8 mouse cellular contexts compared by ENCODE assay signal in the genomic region with DNA sequence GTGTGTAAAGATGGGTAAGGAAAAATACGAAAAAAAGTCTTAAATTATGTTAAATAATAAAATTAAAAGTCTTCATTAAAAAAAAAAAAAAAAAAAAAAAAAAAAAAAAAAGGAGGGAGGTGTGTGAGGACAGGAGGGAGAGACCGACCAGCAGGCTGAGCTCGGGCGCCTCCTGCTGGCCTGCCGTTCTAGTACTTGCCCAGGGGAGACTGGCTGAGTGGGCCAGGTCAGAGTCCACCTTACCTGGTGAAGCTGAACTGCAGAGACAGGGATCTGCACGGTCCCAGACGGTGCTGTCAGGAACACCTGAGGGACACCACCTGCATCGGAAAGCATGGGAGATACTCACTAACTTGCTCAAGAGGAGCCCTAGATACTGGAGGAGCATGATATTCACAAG. TPM values are rescaled to one million over a fixed set of nuclear protein-coding genes. Genes with fewer than 3 reads are reported as not detected.
DNase-seq lines count a peak whose midpoint lies in the region; ATAC-seq and TF ChIP-seq lines count a peak whose summit lies in the region.

No protein-coding gene starts in this region.

- no peaks in the 10 kb centered on the region for H3K9me3 ChIP-seq in forebrain, embryonic 14.5 days (replicated peaks; ENCODE audit: control insufficient read depth, low read length)
- no peaks in the 10 kb centered on the region for H3K9me3 ChIP-seq in forebrain, embryonic 12.5 days
- H3K9me3 ChIP-seq in hindbrain, postnatal 0 days (ENCODE audit: low read length): no peaks in the 10 kb centered on the region

- 0 out of 2 replicates have a peak, but pooled peaks cover 3% of the 10 kb centered on the region for H3K27me3 ChIP-seq in forebrain, embryonic 14.5 days (replicated peaks; ENCODE audit: control insufficient read depth, insufficient read depth, low read length)
- H3K27me3 ChIP-seq in forebrain, embryonic 12.5 days: peaks cover 38% of the 10 kb centered on the region; the same call in 1 of the 2 replicates
- H3K27me3 ChIP-seq in hindbrain, postnatal 0 days (ENCODE audit: insufficient read depth, low read length): no peaks in the 10 kb centered on the region

- no peak overlapping the region for H3K4me3 ChIP-seq in forebrain, embryonic 14.5 days (ENCODE audit: low read depth, low read length)
- H3K4me3 ChIP-seq in forebrain, embryonic 12.5 days (replicated peaks): no peak overlapping the region
- H3K4me3 ChIP-seq in bone marrow, adult 2 months (replicated peaks; ENCODE audit: control insufficient read depth, low read depth, low read length): no peak overlapping the region
- no peak overlapping the region for H3K4me3 ChIP-seq in hindbrain, postnatal 0 days (ENCODE audit: low read length)

- TF ChIP-seq CTCF in bone marrow, adult 2 months (IDR thresholded peaks at IDR 0.05; ENCODE audit: control insufficient read depth, insufficient read depth, low read length): peak; percentile 67; the same call in 1 of the 2 replicates
- peak; percentile 68 for TF ChIP-seq CTCF in hindbrain, postnatal 0 days (IDR thresholded peaks at IDR 0.05; ENCODE audit: low read depth)

- peaks cover 47% of the 10 kb centered on the region for H3K36me3 ChIP-seq in forebrain, embryonic 14.5 days (ENCODE audit: control insufficient read depth, insufficient read depth, low read length)
- peaks cover 40% of the 10 kb centered on the region for H3K36me3 ChIP-seq in forebrain, embryonic 12.5 days (replicated peaks)
- peaks cover 36% of the 10 kb centered on the region for H3K36me3 ChIP-seq in hindbrain, postnatal 0 days (ENCODE audit: insufficient read depth, low read length)

- peaks cover 25% of the 10 kb centered on the region for H3K4me1 ChIP-seq in forebrain, embryonic 14.5 days (ENCODE audit: control insufficient read depth, insufficient read depth, low read length)
- peaks cover 36% of the 10 kb centered on the region for H3K4me1 ChIP-seq in forebrain, embryonic 12.5 days
- peaks cover 1% of the 10 kb centered on the region; the same call in 1 of the 2 replicates for H3K4me1 ChIP-seq in bone marrow, adult 2 months (ENCODE audit: control insufficient read depth, insufficient read depth, low read length)
- peaks cover 22% of the 10 kb centered on the region; the same call in 1 of the 2 replicates for H3K4me1 ChIP-seq in hindbrain, postnatal 0 days (ENCODE audit: insufficient read depth, low read length)

- no peak overlapping the region for H3K9ac ChIP-seq in forebrain, embryonic 14.5 days (ENCODE audit: low read length)
- no peak overlapping the region for H3K9ac ChIP-seq in forebrain, embryonic 12.5 days
- H3K9ac ChIP-seq in hindbrain, postnatal 0 days (replicated peaks; ENCODE audit: low read length): no peak overlapping the region

- WGBS in forebrain, embryonic 14.5 days: 20% methylated on average over 8 of the region's 8 CpGs
- 26% methylated on average over 8 of the region's 8 CpGs for WGBS in forebrain, embryonic 12.5 days
- WGBS in bone marrow, adult 2 months: 44% methylated on average over 8 of the region's 8 CpGs
- WGBS in hindbrain, postnatal 0 days: 25% methylated on average over 8 of the region's 8 CpGs

- peak; percentile 61 for DNase-seq in forebrain, embryonic 14.5 days (ENCODE audit: low spot score)
- peak; percentile 42 for DNase-seq in ovary, postnatal 14 days (ENCODE audit: low spot score)
- DNase-seq in ovary, adult 18-20 months (ENCODE audit: low spot score): no peak
- peak; percentile 69 for DNase-seq in hindbrain, postnatal 0 days (ENCODE audit: low spot score)
- DNase-seq in lung, postnatal 4 days: peak; percentile 68 to 69

- no peak overlapping the region for H3K27ac ChIP-seq in forebrain, embryonic 14.5 days (ENCODE audit: low read depth, low read length)
- H3K27ac ChIP-seq in forebrain, embryonic 12.5 days: no peak overlapping the region
- no peak overlapping the region for H3K27ac ChIP-seq in bone marrow, adult 2 months (ENCODE audit: control insufficient read depth, insufficient read depth, low read depth, low read length, poor library complexity)
- H3K27ac ChIP-seq in hindbrain, postnatal 0 days: no peak overlapping the region

- no peak for TF ChIP-seq POLR2A in bone marrow, adult 2 months (IDR thresholded peaks at IDR 0.05; ENCODE audit: borderline replicate concordance, control insufficient read depth, low read depth, low read length)

- H3K4me2 ChIP-seq in forebrain, embryonic 14.5 days (ENCODE audit: low read length): no peak overlapping the region
- no peak overlapping the region for H3K4me2 ChIP-seq in forebrain, embryonic 12.5 days
- H3K4me2 ChIP-seq in hindbrain, postnatal 0 days (ENCODE audit: low read depth, low read length): no peak overlapping the region

- no peak for ATAC-seq in forebrain, embryonic 14.5 days
- no peak for ATAC-seq in forebrain, embryonic 12.5 days (ENCODE audit: low FRiP score)
- ATAC-seq in hindbrain, postnatal 0 days: no peak
- no peak for ATAC-seq in frontal cortex, adult (ENCODE audit: low TSS enrichment)

RNA-seq across cellular contexts. Expression of gene Cul9, which starts 3.0 kb away (rescaled TPM):
- 7.6 and 10.8 TPM in 2 replicates for polyA plus RNA-seq in forebrain, embryonic 14.5 days (2014; fragmentation: Nextera tagmentation; extraction: Ambion mirVana)
- polyA plus RNA-seq in forebrain, embryonic 12.5 days (2016; fragmentation: Nextera tagmentation; extraction: Ambion mirVana): 9.8 and 11.3 TPM in 2 replicates
- polyA plus RNA-seq in bone marrow, adult 2 months (2011; ENCODE audit: insufficient read depth, insufficient read length, low replicate concordance, missing spikeins): 11.1 and 14.9 TPM in 2 replicates
- total RNA-seq in hindbrain, postnatal 0 days (2014; rRNA removed): 55.3 and 58.2 TPM in 2 replicates
- polyA plus RNA-seq in hindbrain, postnatal 0 days (2015; fragmentation: Nextera tagmentation; extraction: Ambion mirVana): 12.2 and 14.4 TPM in 2 replicates

RNA-seq across cellular contexts. Expression of gene Srf, which starts 6.8 kb away (rescaled TPM):
- 4.6 and 4.7 TPM in 2 replicates for polyA plus RNA-seq in forebrain, embryonic 14.5 days (2014; fragmentation: Nextera tagmentation; extraction: Ambion mirVana)
- polyA plus RNA-seq in forebrain, embryonic 12.5 days (2016; fragmentation: Nextera tagmentation; extraction: Ambion mirVana): 5.0 TPM in 2 replicates
- 14.6 and 17.4 TPM in 2 replicates for polyA plus RNA-seq in bone marrow, adult 2 months (2011; ENCODE audit: insufficient read depth, insufficient read length, low replicate concordance, missing spikeins)
- total RNA-seq in hindbrain, postnatal 0 days (2014; rRNA removed): 67.0 and 67.3 TPM in 2 replicates
- 3.0 and 3.8 TPM in 2 replicates for polyA plus RNA-seq in hindbrain, postnatal 0 days (2015; fragmentation: Nextera tagmentation; extraction: Ambion mirVana)

RNA-seq across cellular contexts. Expression of gene Dnph1, which starts 52.7 kb away (rescaled TPM):
- 33.0 and 41.6 TPM in 2 replicates for polyA plus RNA-seq in forebrain, embryonic 14.5 days (2014; fragmentation: Nextera tagmentation; extraction: Ambion mirVana)
- polyA plus RNA-seq in forebrain, embryonic 12.5 days (2016; fragmentation: Nextera tagmentation; extraction: Ambion mirVana): 68.3 and 71.7 TPM in 2 replicates
- polyA plus RNA-seq in bone marrow, adult 2 months (2011; ENCODE audit: insufficient read depth, insufficient read length, low replicate concordance, missing spikeins): 11.5 and 16.2 TPM in 2 replicates
- 8.9 and 9.9 TPM in 2 replicates for total RNA-seq in hindbrain, postnatal 0 days (2014; rRNA removed)
- polyA plus RNA-seq in hindbrain, postnatal 0 days (2015; fragmentation: Nextera tagmentation; extraction: Ambion mirVana): 19.2 and 23.4 TPM in 2 replicates
